Mouse (Mus musculus) cortical plate, adult 2 months (tissue): ENCODE data around the gene Ttc28.

Source experiments
- CTCF ChIP-seq: fragments of 200-500 bp; IDR thresholded peaks from 2 replicates; pipeline ENCODE4 v1.5.1; 2011; ENCODE audit warnings: mild to moderate bottlenecking, control low read depth, low read length; ENCODE audit not compliant: insufficient read depth; ENCODE audit errors: extremely low read depth
- POLR2A ChIP-seq: fragments of 200-500 bp; IDR thresholded peaks from 2 replicates; pipeline ENCODE4 v1.6.1; 2011; ENCODE audit warnings: mild to moderate bottlenecking, low read length, control low read depth; ENCODE audit not compliant: insufficient read depth; ENCODE audit errors: extremely low read depth

- TF ChIP-seq POLR2A (no peak), CTCF (peak; percentile 11; the same call in 1 of the 2 replicates)
These were observed 425.1 kb downstream of the Ttc28 start for GRCm38 (mm10) chr5:111304730-111305129.
